Mouse (Mus musculus): ENCODE results near the gene Zfp598. TPM values are rescaled to one million over a fixed set of nuclear protein-coding genes. Genes with fewer than 3 reads are reported as not detected.

Zfp598 gene
- polyA plus RNA-seq, 1 experiment = 45.4 TPM

GRCm38 (mm10) chr17:24698715-24699114 is 29.2 kb downstream of the Zfp598 start:
- Histone ChIP-seq H3K36me3 (ENCODE audit: control insufficient read depth, insufficient read depth, low read length) (no peaks in the 10 kb centered on the region), H3K4me1 (ENCODE audit: control insufficient read depth, insufficient read depth, low read length) (peaks cover 5% of the 10 kb centered on the region), H3K27ac (ENCODE audit: control insufficient read depth, insufficient read depth, low read depth, low read length) (no peak overlapping the region), H3K4me3 (ENCODE audit: control insufficient read depth, low read depth, low read length) (no peak overlapping the region), H3K27me3 (ENCODE audit: control insufficient read depth, insufficient read depth, low read length) (no peaks in the 10 kb centered on the region)
- TF ChIP-seq CTCF (IDR thresholded peaks at IDR 0.05; ENCODE audit: control insufficient read depth, insufficient read depth, insufficient replicate concordance, low read depth, low read length) (no peak), POLR2A (IDR thresholded peaks at IDR 0.05; ENCODE audit: control insufficient read depth, low read depth, low read length) (no peak)

- peaks cover 5% of the 10 kb centered on the region for H3K4me1 ChIP-seq (ENCODE audit: control insufficient read depth, insufficient read depth, low read length)
- no peaks in the 10 kb centered on the region; the same call in 1 of the 2 replicates for H3K36me3 ChIP-seq (ENCODE audit: control insufficient read depth, insufficient read depth, low read length)
- no peak overlapping the region for H3K4me3 ChIP-seq (ENCODE audit: control insufficient read depth, low read depth, low read length)
- TF ChIP-seq CTCF (IDR thresholded peaks at IDR 0.05; ENCODE audit: control insufficient read depth, insufficient read depth, insufficient replicate concordance, low read depth, low read length) = no peak
- no peak; the same call in 1 of the 2 replicates for TF ChIP-seq POLR2A (IDR thresholded peaks at IDR 0.05; ENCODE audit: control insufficient read depth, low read depth, low read length)
- no peaks in the 10 kb centered on the region for H3K27me3 ChIP-seq (ENCODE audit: control insufficient read depth, insufficient read depth, low read length)
- no peak overlapping the region for H3K27ac ChIP-seq (ENCODE audit: control insufficient read depth, insufficient read depth, low read depth, low read length)
These were observed 30.0 kb downstream of the Zfp598 start for GRCm38 (mm10) chr17:24699473-24699872.

- H3K36me3 ChIP-seq (ENCODE audit: control insufficient read depth, insufficient read depth, low read length) = no peaks in the 10 kb centered on the region; the same call in 1 of the 2 replicates
- H3K4me1 ChIP-seq (ENCODE audit: control insufficient read depth, insufficient read depth, low read length) = peaks cover 2% of the 10 kb centered on the region; the same call in 1 of the 2 replicates
- H3K27ac ChIP-seq (ENCODE audit: control insufficient read depth, insufficient read depth, low read depth, low read length) = no peak overlapping the region
- H3K27me3 ChIP-seq (ENCODE audit: control insufficient read depth, insufficient read depth, low read length) = no peaks in the 10 kb centered on the region
- no peak overlapping the region for H3K4me3 ChIP-seq (ENCODE audit: control insufficient read depth, low read depth, low read length)
- TF ChIP-seq POLR2A (IDR thresholded peaks at IDR 0.05; ENCODE audit: control insufficient read depth, low read depth, low read length) = no peak
- no peak for TF ChIP-seq CTCF (IDR thresholded peaks at IDR 0.05; ENCODE audit: control insufficient read depth, insufficient read depth, insufficient replicate concordance, low read depth, low read length)
These were observed 31.8 kb downstream of the Zfp598 start for GRCm38 (mm10) chr17:24701251-24701650.

GRCm38 (mm10) chr17:24705821-24706220 is 36.3 kb downstream of the Zfp598 start:
- Histone ChIP-seq H3K36me3 (ENCODE audit: control insufficient read depth, insufficient read depth, low read length) (no peaks in the 10 kb centered on the region; the same call in 1 of the 2 replicates), H3K4me1 (ENCODE audit: control insufficient read depth, insufficient read depth, low read length) (peaks cover 3% of the 10 kb centered on the region), H3K27me3 (ENCODE audit: control insufficient read depth, insufficient read depth, low read length) (no peaks in the 10 kb centered on the region), H3K4me3 (ENCODE audit: control insufficient read depth, low read depth, low read length) (no peak overlapping the region), H3K27ac (ENCODE audit: control insufficient read depth, insufficient read depth, low read depth, low read length) (no peak overlapping the region)
- TF ChIP-seq CTCF (IDR thresholded peaks at IDR 0.05; ENCODE audit: control insufficient read depth, insufficient read depth, insufficient replicate concordance, low read depth, low read length) = no peak
- TF ChIP-seq POLR2A (IDR thresholded peaks at IDR 0.05; ENCODE audit: control insufficient read depth, low read depth, low read length) = no peak

GRCm38 (mm10) chr17:24706982-24707800 is 37.7 kb downstream of the Zfp598 start, which contains the start of gene Tbl3:
Gene Tbl3, minus strand, starts transcription at chr17:24707660.
- Histone ChIP-seq H3K4me3 (ENCODE audit: control insufficient read depth, low read depth, low read length) (peak within 1 kb of the TSS; percentile 91), H3K4me1 (ENCODE audit: control insufficient read depth, insufficient read depth, low read length) (peaks cover 3% of the 10 kb centered on the region), H3K27me3 (ENCODE audit: control insufficient read depth, insufficient read depth, low read length) (no peaks in the 10 kb centered on the region), H3K27ac (ENCODE audit: control insufficient read depth, insufficient read depth, low read depth, low read length) (peak within 1 kb of the TSS; percentile 87), H3K36me3 (ENCODE audit: control insufficient read depth, insufficient read depth, low read length) (no peaks in the 10 kb centered on the region; the same call in 1 of the 2 replicates)
- TF ChIP-seq POLR2A (IDR thresholded peaks at IDR 0.05; ENCODE audit: control insufficient read depth, low read depth, low read length) (peak; percentile 94), CTCF (IDR thresholded peaks at IDR 0.05; ENCODE audit: control insufficient read depth, insufficient read depth, insufficient replicate concordance, low read depth, low read length) (0 out of 2 replicates have a peak, but pooled peaks have one; percentile 24)

GRCm38 (mm10) chr17:24707801-24708425 is 38.4 kb downstream of the Zfp598 start:
- H3K4me1 ChIP-seq (ENCODE audit: control insufficient read depth, insufficient read depth, low read length) = peaks cover 3% of the 10 kb centered on the region
- TF ChIP-seq POLR2A (IDR thresholded peaks at IDR 0.05; ENCODE audit: control insufficient read depth, low read depth, low read length) = no peak
- TF ChIP-seq CTCF (IDR thresholded peaks at IDR 0.05; ENCODE audit: control insufficient read depth, insufficient read depth, insufficient replicate concordance, low read depth, low read length) = no peak
- H3K27ac ChIP-seq (ENCODE audit: control insufficient read depth, insufficient read depth, low read depth, low read length) = peak overlapping the region; percentile 63
- peak overlapping the region; percentile 91 for H3K4me3 ChIP-seq (ENCODE audit: control insufficient read depth, low read depth, low read length)
- no peaks in the 10 kb centered on the region for H3K27me3 ChIP-seq (ENCODE audit: control insufficient read depth, insufficient read depth, low read length)
- no peaks in the 10 kb centered on the region; the same call in 1 of the 2 replicates for H3K36me3 ChIP-seq (ENCODE audit: control insufficient read depth, insufficient read depth, low read length)

- TF ChIP-seq CTCF (IDR thresholded peaks at IDR 0.05; ENCODE audit: control insufficient read depth, insufficient read depth, insufficient replicate concordance, low read depth, low read length) (no peak), POLR2A (IDR thresholded peaks at IDR 0.05; ENCODE audit: control insufficient read depth, low read depth, low read length) (no peak)
- Histone ChIP-seq H3K27ac (ENCODE audit: control insufficient read depth, insufficient read depth, low read depth, low read length) (no peak overlapping the region), H3K27me3 (ENCODE audit: control insufficient read depth, insufficient read depth, low read length) (no peaks in the 10 kb centered on the region), H3K4me3 (ENCODE audit: control insufficient read depth, low read depth, low read length) (no peak overlapping the region), H3K4me1 (ENCODE audit: control insufficient read depth, insufficient read depth, low read length) (peaks cover 3% of the 10 kb centered on the region), H3K36me3 (ENCODE audit: control insufficient read depth, insufficient read depth, low read length) (no peaks in the 10 kb centered on the region; the same call in 1 of the 2 replicates)
These were observed 39.2 kb downstream of the Zfp598 start for GRCm38 (mm10) chr17:24708646-24709045.

All from testis, adult 2 months (tissue).